Mouse (Mus musculus) urinary bladder, adult 18-20 months (tissue): Measurements from ENCODE around the gene Sgsm2.

ENCODE experiments used
- DNase-seq, 2 experiments: peaks; one replicate each; pipeline ENCODE4 v3.0.0; 2022; ENCODE audit warnings: low spot score in 2 of 2, mixed read lengths in 2 of 2

Gene Sgsm2

DNA sequence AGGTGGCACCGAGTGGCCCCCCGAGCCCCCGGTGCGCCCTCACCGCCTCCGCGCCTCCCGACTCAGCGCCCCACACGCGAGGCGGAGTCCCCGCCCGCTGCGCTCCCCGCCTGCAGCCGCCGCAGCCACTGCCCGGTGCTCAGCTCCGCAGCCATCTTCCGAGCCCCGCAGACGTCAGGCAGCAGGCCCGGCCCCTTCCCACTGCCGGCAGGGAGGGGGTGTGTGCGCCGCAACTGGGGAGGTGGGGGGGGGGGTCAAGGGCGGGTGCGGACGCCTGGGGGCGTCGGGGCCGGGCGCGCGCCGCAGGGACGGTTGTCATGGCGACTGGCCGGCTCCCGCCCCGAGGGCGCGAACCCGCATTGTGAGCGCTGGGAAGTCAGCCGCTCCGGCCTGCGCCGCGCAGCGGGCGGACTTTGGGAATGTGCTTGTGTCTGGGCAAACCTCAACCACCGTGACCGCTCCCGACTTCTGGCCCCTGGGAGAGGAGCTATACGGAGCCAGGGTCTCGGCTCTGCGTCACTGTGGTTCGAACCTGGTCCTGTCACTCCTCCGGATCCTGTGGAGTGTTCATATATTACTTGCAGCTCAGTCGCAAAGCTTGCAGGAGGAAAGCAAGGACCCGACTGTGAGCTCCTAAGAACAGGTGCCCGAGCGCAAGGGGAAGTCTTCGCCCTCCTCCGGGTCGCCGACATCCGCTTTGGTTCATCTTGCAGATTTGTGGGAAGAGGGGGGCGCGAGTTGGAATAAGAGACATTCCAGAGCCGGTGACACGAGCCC, at the start of gene Sgsm2:
Gene Sgsm2, minus strand, starts transcription at position 160 of the 777 bp plus-strand sequence.
- DNase-seq = peak; percentile 60 to 75

DNA sequence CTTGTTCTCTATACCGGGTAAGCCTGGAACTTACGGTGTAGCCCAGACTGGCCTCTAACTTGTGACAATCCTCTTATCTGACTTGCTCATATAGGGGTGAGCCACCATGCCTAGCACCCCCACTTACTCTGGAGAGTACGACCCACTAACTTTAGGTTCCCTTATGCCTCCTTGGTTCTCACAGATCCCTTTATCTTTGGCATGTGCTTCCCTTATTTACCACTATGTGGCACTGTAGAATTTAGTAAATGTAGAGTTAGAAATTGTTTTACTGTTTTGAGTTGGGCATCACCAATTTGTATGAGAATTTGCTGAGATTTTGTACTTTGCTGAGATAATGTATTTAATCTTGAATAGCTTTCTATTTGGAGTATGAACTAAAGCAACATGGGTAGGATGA, 49.5 kb upstream of the Sgsm2 start:
- DNase-seq = no peak

DNA sequence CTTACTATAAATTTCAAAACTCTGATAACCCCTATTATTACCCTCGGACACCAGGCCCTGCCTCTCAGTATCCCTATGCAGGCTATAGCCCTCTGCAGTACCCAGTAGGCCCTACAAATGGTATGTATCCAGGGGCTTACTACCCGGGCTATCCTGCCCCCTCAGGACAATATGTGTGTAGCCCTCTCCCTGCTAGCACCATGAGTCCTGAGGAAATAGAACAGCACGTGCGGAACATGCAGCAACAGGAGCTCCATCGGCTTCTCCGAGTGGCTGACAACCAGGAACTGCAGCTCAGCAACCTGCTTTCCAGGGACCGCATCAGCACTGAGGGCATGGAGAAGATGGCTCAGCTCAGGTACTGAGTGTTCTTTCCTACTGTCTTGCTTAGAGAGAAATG, 33.5 kb upstream of the Sgsm2 start:
- DNase-seq = no peak

DNA sequence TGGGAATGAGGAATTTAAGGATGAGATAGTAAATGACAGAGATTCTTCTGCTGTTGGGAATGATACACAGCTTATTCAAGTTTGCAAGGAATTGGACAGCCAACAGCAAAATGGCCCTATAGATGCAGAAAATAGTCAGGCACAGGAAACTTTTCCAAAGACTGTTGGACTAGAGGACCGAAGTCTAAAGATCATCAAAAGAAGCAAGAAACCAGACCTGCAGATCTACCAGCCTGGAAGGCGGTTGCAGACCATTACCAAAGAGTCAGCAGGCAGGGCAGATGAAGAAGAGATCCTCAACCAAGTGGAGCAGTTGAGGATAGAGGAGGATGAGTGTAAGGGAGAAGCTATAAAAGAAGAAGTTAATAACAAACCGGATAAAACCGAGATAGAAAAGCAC, 32.3 kb upstream of the Sgsm2 start:
- no peak for DNase-seq

DNA sequence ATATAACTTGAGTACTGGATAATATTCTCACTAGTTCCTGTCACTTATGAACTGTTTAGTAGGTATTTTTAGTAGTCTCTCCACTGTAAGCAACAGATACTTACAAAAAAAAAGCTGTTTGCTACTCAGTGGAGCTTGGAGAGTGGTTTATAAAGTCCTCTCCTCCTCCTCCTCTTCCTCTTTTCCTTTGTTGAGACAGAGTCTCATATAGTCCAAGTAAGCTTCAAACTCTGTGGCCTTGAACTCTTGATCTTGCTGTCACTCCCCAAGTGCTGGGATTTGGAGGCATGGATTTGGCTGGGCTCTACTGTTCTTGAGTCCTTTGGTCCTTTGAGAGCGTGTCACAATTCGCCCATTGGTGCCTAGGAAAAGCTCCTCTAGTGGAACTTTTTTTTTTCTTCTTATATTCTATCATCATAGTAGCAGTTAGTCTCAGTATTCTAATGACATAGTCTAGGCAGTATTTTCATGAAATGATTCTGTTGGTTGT, 30.4 kb upstream of the Sgsm2 start:
- no peak for DNase-seq

DNA sequence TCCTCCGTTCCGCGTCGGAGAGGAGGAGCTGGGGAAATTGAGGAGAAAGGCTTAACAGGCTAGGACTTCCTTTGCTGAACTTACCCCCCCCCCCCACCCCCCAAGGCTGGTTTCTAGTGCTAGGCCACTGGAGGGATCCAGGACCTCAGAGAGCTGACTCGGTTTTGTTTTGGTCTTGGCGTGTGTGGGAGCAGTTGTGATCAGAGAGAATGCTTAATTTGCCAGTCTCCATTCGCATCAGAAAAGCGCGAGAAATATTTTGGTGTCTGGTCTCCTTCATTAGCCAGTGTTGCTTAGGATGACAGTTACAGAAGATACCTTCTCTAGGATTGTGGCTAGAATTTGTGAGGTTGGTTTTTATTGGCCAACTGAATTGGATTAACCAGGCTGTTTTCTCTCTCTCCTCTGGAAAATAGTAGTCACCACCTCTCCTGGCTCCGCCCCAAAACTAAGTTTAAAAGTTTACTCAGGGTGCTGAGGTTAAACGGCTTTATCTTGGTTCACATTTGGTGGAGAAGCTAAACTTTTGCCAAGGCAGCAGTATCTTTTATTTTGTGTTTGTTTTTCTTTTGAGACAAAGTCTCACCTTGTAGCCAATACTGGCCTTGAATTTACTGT, 29.6 kb upstream of the Sgsm2 start:
- DNase-seq = peak; percentile 26 to 52

DNA sequence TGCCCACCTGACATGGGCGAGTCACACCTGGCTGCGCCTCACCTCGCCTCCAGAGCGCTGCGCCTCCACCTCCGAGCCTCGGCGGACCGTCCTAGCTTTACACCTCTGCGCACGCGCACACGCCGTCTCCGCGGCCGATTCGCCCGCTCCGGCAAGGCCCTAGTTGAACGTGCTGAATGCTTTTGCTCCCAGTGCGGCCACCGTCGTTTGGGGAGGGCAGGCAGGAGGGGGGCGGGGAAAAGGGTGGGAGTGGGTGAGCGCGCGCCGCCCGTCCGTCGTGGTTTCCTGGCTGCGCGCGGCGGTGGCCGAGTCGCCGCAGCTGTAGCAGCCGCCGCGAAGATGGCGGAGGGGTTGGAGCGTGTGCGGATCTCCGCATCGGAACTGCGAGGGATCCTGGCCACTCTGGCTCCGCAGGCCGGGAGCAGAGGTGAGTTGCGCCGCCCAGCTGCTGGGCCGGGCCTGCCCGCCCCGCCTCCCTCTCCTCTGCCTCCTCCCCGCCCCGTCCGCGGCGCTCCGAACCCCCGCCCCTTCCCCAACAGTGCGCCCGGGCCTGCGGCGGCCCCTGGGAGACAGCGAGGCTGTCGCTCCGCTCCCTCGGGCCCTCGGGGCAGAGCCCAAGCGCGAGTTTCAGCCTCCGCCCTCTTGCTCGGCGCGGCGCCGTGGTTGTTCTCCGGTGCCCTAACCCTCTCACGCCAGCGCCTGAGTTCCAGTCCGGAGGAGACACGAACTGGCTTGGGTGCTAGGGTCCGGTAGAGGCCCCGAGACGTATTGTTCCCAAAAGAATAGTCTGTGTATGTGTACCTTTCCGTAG, 28.9 kb upstream of the Sgsm2 start, which contains the start of the genes Smg6 and Srr:
Gene Smg6, plus strand, starts transcription at position 247 of the 811 bp plus-strand sequence.
Gene Srr, minus strand, starts transcription at position 372 of the 811 bp plus-strand sequence.
- DNase-seq = peak; percentile 88 to 91

DNA sequence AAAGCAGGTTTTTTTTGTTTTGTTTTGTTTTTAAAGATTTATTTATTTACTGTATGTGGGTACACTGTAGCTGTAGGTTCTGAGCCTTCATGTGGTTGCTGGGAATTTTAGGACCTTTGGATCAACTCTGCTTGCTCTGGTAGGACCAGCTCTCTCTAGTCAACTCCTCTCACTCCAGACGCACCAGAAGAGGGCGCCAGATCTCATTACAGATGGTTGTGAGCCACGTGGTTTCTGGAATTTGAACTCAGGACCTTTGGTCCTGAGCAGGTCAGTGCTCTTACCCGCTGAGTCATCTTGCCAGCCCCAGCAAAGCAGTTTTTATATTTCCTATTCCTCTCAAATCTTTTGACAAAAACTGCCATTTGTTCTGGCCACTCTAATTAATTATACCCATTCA, 27.3 kb upstream of the Sgsm2 start:
- no peak for DNase-seq

DNA sequence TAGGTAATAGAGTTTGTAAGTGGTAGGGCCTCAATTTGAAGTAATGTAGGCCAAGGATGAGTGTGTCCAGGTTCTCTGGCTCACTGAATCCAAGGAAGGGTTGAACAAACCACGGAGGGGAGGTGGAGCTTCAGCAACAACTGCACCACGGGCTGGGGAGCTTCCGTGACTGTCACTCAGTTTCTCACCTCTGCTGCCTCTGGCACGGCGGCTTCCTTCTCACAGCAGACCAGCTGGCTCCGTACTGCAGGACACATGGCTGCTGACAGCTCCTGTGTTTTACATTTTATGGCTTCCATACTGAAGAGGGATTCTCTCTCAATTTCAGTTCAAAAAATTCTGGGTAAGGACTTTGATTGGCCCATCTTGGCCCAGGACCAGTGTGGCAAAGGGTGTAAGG, 22.4 kb upstream of the Sgsm2 start:
- no peak for DNase-seq

DNA sequence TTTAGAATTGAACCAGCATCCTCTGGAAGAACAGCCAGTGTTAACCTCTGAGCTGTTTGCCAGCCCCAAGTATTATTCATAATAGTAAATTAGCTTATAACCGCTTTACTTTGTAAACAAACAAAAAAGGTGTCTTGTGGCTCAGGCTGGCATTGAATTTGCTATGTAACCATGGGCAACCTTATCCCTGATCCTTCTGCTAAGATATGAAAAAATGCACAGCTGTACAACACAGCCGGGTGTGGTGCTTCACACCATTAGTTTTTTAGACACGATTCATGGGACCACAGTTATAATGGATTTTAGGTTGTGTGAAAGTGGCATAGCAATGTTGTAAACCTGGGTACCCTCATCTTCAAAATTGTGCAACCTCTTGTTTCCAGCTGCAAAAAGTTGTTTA, 15.6 kb upstream of the Sgsm2 start:
- no peak for DNase-seq

DNA sequence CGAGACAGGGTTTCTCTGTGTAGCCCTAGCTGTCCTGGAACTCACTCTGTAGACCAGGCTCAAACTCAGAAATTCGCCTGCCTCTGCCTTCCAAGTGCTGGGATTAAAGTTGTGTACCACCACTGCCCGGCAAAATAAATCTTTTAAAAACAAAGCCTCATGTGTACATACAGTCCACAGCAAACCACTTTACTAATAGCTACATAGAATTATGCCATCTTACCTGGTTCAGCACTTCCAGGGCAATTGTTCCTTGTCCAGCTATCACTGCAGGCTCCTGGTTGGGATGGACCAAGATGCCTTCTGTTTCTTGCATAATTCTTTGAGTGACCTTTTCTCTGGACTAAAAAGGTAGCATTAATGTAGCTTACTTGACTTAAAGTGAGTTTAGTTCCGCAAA, 13.1 kb upstream of the Sgsm2 start:
- DNase-seq = no peak

DNA sequence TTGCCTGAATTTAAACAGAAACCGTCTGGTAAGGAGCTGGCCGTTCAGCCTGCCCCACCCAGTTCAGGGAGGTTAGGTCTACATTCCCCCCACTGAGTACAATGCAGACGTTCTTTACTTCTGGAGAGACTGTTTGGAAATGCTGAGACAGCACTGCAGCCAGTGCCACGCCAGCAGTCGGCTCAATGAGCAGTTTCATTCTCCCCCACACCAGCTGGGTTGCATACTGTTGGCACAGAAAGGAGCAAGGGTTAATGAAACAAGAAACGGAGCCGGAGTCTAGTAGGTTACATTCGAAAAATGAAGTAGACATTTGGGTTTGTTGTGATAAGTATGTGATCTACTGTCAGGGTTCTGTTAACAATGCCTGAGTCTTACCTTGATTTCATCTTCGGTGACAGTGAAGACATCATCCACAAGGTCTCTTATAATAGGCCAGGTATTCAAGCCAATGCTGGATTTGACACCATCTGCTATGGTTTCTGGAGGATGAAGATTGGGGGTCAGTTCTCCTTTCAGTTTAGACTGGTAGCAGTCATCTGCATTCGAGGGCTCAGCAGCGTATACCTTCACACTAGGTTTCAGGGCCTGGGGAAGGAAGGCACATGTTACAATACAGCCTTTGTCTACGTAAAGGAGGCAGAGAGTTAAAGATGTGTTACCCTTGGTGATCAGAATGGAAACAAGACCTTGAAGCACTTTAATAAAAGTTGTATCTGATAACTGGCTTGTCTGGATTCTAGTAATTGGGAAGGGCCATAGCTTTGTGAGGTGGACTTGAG, 11.9 kb upstream of the Sgsm2 start:
- no peak for DNase-seq

DNA sequence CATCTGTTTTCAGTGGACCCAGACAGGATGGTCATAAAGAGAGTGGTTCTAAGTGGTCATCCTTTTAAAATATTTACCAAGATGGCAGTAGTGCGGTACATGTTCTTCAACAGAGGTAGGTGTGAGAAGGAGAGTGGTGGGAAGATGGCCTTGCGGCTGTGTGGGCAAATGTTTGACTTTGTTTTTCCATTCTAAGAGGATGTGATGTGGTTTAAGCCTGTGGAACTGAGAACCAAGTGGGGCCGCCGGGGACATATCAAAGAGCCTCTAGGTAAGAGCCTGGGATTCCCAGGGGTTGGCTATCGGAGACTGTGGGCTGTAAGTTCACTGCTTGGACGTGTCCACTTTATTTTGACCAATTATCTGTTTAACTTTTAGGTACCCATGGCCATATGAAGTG, 11.0 kb upstream of the Sgsm2 start:
- no peak for DNase-seq

DNA sequence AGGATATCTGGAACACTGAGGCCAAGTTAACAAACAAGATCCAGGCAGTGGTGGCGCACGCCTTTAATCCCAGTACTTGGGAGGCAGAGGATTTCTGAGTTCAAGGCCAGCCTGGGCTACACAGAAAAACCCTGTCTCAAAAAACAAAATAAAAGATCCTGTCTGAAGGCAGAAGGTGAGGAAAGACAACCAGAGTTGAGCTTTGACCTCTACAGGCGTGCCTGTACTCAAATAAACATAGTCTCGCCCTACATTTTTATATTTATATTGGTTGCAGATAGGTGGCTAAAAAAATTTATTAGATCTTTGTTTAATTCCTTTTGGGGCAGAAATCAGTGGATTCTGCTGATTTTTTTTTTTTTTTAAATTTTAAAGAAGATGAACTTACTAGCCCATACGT, 5.6 kb upstream of the Sgsm2 start:
- DNase-seq = no peak

DNA sequence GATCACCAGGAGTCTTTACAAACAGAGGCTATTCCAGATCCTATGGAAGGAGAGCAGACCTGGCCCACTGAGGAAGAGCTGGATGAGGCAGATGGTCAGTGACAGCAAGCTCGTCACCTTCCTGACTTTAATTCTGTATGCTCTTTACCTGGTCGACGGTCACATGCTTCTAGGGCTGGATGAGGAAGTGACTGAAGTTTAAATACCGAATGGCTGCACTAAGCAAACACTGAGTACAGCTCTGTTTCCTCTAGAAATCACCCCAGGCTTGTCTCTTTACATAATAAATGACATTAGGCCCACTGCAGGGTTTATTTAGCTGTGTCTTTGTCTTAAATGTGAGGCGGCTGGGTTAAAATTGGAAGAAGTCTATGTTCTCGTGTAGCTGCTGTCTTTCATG, 4.7 kb upstream of the Sgsm2 start:
- no peak for DNase-seq

DNA sequence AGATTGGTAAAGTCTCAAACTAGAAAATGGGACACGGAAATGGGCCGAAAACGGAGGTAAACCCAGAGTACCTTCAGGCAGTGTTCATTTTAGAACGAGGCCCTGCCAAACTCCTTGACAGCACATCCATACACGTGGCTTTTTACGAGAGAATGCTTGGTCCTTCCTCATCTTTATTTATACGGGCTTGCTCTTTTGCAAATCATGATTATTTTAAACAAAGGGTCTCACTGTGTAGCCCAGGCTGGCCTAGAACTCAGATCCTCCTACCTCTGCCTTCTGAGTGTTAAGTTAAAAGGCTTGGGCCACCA, 1.6 kb upstream of the Sgsm2 start:
- no peak for DNase-seq

DNA sequence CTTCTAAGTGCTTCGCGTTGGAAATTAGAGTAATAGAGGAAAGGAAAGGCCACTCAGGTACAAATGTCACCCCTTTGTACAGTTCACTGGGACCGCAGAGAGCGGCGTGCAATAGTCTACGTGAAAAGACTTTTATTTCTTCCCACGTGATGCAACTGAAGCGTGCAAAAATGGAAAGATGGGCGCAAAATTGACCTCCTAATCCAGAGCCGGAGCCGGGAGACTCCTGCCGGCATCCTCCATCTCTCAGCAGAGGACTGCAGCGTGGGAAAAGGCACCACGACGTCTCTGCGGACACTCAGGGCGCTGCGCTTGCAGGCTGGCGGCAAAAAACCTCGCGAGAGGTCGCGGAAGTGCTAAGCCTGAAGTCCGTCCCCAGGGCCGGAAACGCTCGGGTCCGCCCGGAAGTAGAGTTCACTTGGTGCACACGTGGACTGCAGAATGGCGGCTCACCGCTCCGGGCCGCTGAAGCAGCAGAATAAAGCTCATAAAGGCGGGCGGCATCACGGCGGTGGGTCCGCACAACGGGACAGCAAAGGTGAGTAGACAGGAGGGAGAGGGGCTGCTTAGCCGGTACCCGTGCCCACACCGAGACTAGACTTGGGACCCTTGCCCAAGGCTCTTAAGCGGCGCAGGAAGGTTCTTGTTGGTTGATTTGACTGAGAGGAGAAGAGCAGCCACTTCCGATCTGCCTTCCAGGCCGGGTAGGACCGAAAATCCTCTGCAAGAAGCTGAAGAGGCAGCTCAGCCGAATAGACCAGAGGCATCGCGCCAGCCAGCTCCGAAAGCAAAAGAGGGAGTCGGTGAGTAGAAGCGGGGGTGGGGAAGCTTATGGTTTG, 1.0 kb upstream of the Sgsm2 start, which contains the start of gene Tsr1:
Gene Tsr1, plus strand, starts transcription at position 394 of the 839 bp plus-strand sequence.
- DNase-seq = peak; percentile 76 to 86

DNA sequence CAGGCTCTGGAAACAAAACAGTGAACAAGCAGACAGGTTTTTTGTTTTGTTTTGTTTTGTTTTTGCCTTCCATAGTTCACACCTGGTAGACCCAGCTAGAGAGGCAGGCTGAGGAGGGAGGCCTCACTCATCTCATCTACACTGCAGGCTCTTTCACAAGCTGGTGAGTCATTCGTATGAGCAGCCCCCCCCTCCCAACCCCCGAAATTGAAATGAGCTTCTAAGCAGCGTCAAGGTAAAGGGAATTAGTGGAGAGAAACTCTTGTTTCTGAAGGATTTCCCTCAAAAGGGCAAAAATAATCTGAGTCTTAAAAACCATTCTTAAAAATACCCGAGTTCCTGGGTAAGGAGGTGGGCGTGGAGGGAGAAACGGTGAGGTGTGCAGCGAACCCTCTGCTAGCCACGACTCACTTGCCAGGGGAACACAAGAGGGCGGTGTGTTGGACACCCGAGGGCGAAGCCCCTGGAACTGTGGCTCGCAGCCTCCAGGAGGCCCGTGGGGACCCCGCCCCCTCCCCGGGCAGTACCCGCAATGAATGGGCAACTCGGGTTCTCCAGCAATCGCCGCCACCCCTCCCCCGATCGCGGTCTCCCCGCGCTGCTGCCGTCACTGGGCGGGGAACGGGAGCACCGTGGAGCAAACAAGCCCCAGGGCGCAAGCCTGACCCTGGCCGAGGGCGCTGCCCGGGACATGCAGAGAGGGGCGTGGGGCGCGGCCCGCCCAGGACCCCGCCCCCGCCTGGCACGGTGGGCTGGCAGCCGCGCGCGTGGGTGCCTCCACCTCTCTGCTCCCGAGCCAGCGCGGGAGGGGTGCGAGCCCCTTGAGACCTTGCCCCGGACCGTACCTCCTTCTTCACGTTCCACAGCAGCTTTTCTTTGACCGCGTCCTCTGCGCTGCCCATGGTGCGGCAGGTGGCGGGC, 620 bp downstream of the Sgsm2 start:
- DNase-seq = peak; percentile 75 to 83

DNA sequence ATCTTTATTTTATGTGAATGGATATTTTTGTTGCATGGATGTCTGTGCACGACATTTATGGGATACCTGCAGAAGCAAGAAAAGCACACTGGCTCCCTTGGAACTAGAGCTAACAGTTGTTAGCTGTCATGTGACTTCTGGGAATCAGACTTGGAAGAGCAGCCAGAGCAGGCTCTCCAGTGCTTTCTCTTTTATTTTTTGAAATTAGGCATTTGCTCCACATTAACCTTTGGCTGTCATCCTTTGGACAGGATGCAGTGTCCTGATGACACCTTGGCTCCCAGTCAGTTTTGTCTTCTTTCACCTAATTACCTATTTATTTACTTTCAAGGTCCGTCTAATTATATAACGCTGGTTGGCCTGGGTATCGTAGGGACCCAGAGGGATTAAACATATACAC, 2.2 kb downstream of the Sgsm2 start:
- no peak for DNase-seq

DNA sequence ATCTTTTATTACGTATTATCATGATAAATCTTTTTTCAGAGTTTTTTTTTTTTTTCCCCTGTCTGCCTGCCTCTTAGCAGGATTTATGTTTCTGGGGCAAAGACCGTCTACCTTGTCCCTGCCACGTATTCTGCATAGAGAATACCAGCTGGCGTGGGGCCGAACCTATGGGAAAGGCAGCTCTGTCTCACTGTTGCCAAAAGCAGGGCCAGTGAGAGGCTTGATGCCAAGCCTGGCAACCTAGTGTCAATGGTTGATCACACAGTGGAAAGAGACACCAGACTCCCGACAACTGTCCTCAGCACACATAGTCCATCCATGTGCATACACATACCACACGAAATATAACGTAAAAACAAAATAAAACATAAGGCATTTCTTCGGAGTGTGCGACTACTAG, 13.8 kb downstream of the Sgsm2 start:
- no peak for DNase-seq
